Mouse (Mus musculus) G1E (cell line): Measurements from ENCODE around the gene Gm10318. TPM values are rescaled to one million over a fixed set of nuclear protein-coding genes. Genes with fewer than 3 reads are reported as not detected.

Experiments used
- ATAC-seq: 2 replicates; pipeline ENCODE4 v1.8.0; 2016; ENCODE audit warnings: mild to moderate bottlenecking; ENCODE audit not compliant: insufficient number of reproducible peaks, poor library complexity, low FRiP score, severe bottlenecking; ENCODE audit errors: extremely low read depth
- DNase-seq: peaks from one replicate; pipeline ENCODE4 v3.0.0; 2012; ENCODE audit warnings: low spot score
- H3K27me3 ChIP-seq: 2 replicates; pipeline ENCODE4 v1.6.1; 2012; ENCODE audit warnings: mild to moderate bottlenecking, low read length, inconsistent platforms; ENCODE audit not compliant: insufficient read depth
- H3K36me3 ChIP-seq: replicated peaks from 2 replicates; pipeline ENCODE3; 2012; ENCODE audit warnings: mild to moderate bottlenecking, inconsistent platforms
- H3K4me1 ChIP-seq: 2 replicates; pipeline ENCODE4 v1.6.1; 2012; ENCODE audit warnings: low read depth, low read length, inconsistent platforms, mixed read lengths; ENCODE audit not compliant: insufficient read depth
- H3K4me3 ChIP-seq: 2 replicates; pipeline ENCODE4 v1.5.1; 2012; ENCODE audit warnings: low read depth, mild to moderate bottlenecking, inconsistent platforms, low read length, moderate library complexity, mixed read lengths
- H3K9me3 ChIP-seq: replicated peaks from 2 replicates; pipeline ENCODE4 v1.6.1; 2012; ENCODE audit warnings: inconsistent platforms
- CTCF ChIP-seq: IDR thresholded peaks from 2 replicates; pipeline ENCODE4 v1.5.1; 2012; ENCODE audit warnings: low read depth, low read length, inconsistent platforms, mixed read lengths
- GATA1 ChIP-seq: IDR thresholded peaks from 2 replicates; pipeline ENCODE4 v1.6.1; 2012; ENCODE audit warnings: borderline replicate concordance, low read length, inconsistent platforms, mixed read lengths
- GATA2 ChIP-seq: IDR thresholded peaks from 2 replicates; pipeline ENCODE4 v1.6.1; 2012; ENCODE audit warnings: low read depth, low read length, inconsistent platforms, borderline replicate concordance
- POLR2AphosphoS5 ChIP-seq: IDR thresholded peaks from 2 replicates; pipeline ENCODE4 v1.6.1; 2012; ENCODE audit warnings: low read depth, low read length, inconsistent platforms; ENCODE audit not compliant: insufficient replicate concordance
- TAL1 ChIP-seq: conservative IDR thresholded peaks from 2 replicates; pipeline ENCODE4 v1.6.1; 2012; ENCODE audit warnings: low read depth, low read length, inconsistent platforms, mixed read lengths
- polyA plus RNA-seq: library from polyadenylated mRNA; stranded (reverse); fragments of >175 nt; gene quantifications from 2 replicates; pipeline ENCODE4 v1.2.3, GENCODE M21; 2012
- total RNA-seq, 2 experiments: library from RNA; stranded (forward) in 1 of 2; stranded (reverse) in 1 of 2; fragments of 200-1000 nt in 1 of 2; fragments of >200 nt in 1 of 2; fragmentation: Nextera tagmentation in 1 of 2; gene quantifications; 2 replicates each; pipeline ENCODE4 v1.2.3; 2014 to 2017

Gene Gm10318
- total and polyA plus RNA-seq, 3 experiments, result not detected

DNA sequence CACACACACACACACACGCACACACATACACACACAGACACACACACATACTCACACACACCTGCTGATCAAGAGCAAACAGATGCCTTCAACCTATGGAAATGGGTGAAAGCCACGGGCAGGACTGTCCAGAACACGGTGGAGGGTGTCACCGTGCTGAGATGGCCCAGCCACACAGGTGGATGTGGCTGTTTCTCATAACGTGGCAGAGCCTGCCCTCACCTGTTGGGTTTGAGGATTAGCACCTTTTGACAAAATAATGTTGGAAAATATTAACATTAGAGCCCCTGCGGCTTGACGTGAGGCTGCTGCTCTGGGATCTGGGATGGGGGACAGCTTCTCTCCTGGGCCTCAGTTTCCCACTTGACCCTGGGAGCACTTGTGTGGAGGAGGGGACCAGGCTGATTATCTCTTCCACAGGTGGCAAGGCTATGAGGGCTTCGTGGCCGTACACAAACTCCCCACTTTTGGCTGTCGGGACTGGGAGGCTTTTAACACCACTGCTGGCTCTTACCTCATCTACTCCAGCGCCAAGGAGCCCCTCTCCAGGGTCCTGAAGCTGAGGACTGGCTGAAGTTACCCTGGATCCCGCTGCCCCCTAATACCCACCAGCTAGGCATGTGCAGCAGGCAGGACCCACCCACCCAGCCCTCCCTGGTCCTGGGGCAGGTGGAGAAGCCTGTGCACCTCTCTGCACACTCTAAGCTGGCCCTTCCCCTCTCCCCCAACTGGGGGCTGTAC is 33.5 kb downstream of the Gm10318 start:
- TF ChIP-seq TAL1 (no peak), GATA1 (no peak), CTCF (no peak), GATA2 (no peak), POLR2AphosphoS5 (no peak)
- Histone ChIP-seq H3K27me3 (0 out of 2 replicates have a peak, but pooled peaks cover 2% of the 10 kb centered on the region), H3K36me3 (no peaks in the 10 kb centered on the region), H3K9me3 (no peaks in the 10 kb centered on the region), H3K4me3 (no peak overlapping the region), H3K4me1 (no peaks in the 10 kb centered on the region; the same call in 1 of the 2 replicates)
- ATAC-seq, result no peak
- DNase-seq, result no peak

DNA sequence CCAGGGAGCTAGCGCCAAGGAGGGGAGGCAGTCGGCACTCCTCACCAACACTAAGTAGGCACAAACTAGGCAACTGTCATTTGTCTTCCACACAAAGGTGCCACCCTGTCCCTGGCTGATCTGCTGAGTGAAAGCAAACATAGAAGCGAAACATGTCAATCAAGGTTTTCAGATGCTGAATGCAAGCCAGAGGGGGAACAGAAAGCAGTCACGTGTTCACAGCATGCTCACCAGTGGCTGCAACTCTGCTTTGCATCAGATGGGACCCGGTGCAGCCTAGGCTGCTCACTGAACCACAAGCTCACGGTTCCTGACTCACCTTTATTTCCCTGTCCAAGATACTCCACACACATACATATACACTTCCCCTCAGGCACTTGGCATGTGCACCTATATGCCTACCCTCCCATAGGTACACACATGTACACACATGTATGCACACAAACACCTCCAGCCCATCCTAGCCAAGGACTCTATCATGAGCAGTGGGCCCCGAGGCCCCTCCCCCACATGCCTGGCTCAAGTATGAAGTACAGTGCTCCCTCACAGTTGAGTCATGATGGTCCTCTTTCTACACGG is 38.4 kb downstream of the Gm10318 start:
- no peaks in the 10 kb centered on the region; the same call in 1 of the 2 replicates for H3K4me1 ChIP-seq
- DNase-seq (no peak), ATAC-seq (no peak)
- H3K4me3 ChIP-seq, result no peak overlapping the region
- TF ChIP-seq CTCF (no peak), TAL1 (no peak), GATA1 (no peak), GATA2 (no peak), POLR2AphosphoS5 (no peak)
- no peaks in the 10 kb centered on the region for H3K36me3 ChIP-seq
- peaks cover 5% of the 10 kb centered on the region for H3K27me3 ChIP-seq
- no peaks in the 10 kb centered on the region for H3K9me3 ChIP-seq

DNA sequence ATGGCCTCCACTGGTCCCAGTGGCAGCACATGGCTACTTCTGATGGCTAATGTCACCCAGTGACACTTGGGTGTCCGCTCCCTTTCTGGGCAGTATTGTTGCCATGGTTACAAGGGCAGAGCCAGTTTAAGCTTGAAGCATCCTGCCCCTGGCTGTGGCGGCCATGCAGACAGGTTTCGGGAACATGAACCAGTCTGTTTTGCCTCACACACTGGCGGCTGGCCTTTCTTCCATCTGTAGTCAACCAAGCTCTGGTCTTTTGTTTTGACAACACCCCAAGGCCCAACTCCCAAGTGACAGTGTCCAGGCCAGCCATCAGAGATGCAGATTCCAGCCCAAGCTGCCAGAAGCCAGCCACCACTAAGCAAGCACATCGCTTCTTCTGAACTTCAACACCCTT is 42.9 kb downstream of the Gm10318 start:
- TF ChIP-seq TAL1 (no peak), GATA2 (no peak), GATA1 (no peak), POLR2AphosphoS5 (no peak), CTCF (no peak)
- H3K27me3 ChIP-seq, result peaks cover 3% of the 10 kb centered on the region
- ATAC-seq (no peak), DNase-seq (no peak)
- H3K36me3 ChIP-seq, result no peaks in the 10 kb centered on the region
- H3K9me3 ChIP-seq, result no peaks in the 10 kb centered on the region
- H3K4me3 ChIP-seq, result no peak overlapping the region
- no peaks in the 10 kb centered on the region; the same call in 1 of the 2 replicates for H3K4me1 ChIP-seq

DNA sequence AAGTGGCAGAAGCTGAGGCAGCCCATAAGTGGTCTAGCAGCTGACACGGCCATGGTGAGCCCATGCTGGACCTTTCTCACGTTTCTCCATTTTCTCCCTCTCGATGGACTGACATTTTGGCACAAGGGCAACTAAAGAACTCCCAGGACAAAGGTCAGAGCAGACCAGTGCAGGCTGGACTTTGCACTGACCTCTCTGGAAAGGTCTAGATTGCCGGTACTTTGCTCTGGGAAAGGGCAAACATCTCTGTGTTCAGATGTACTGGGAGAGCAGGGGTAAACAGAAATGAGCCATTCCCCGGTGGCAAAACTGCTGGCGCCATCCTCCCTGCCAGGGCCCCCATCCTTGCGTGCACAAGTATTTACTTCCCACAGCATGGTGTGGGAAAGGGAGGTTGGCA is 47.5 kb downstream of the Gm10318 start:
- H3K27me3 ChIP-seq, result peaks cover 6% of the 10 kb centered on the region; the same call in 1 of the 2 replicates
- DNase-seq, result no peak

DNA sequence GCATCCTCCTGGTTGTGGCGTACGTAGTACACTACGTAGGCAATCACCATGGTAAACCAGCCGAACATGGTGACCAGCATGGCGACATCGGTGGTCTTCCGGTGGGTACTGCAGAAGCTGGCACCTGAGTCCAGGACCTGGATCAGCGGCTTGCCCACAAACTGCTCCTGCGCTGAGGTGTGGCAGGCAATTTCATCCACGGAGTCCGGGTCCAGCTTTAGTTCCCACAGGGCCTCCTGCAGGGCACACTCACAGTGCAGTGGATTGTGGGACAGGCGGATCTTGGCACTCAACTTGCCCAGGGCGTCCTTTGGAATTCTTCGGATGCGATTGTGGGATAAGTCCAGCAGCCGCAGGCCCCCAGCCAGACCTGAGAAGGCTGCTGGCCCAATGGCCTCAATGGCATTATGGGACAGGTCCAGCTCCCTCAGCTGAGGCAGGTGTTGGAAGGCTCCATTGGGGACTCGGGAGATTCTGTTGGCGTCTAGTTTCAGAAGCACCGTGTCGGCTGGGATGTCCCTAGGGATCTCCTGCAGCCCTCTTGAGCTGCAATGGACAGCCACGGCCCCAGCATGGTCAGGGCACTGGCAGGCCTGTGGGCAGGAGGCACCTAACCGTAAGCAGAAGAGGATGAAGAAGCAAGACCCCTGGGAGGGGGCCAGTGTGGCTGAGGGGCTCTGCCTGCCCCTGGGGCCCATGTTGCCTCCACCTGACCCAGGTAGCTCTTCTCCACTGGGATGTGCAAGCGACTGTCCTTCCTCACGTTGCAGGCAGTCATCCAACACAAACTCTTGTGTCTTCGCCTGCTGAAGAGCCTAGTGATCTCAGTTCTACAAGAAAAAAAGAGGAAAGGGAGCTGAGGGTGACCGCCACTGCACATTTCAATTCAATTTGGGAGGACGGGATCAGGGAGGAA is 48.5 kb downstream of the Gm10318 start:
- H3K36me3 ChIP-seq, result no peaks in the 10 kb centered on the region
- ATAC-seq (no peak), DNase-seq (no peak)
- no peak overlapping the region for H3K4me3 ChIP-seq
- peaks cover 6% of the 10 kb centered on the region; the same call in 1 of the 2 replicates for H3K27me3 ChIP-seq
- H3K4me1 ChIP-seq, result no peaks in the 10 kb centered on the region
- H3K9me3 ChIP-seq, result no peaks in the 10 kb centered on the region
- TF ChIP-seq GATA2 (no peak), POLR2AphosphoS5 (no peak), CTCF (no peak), TAL1 (no peak), GATA1 (no peak)

More for the DNA sequence above, 47.5 kb downstream of the Gm10318 start:
- H3K4me3 ChIP-seq, result no peak overlapping the region
- no peaks in the 10 kb centered on the region for H3K36me3 ChIP-seq
- no peaks in the 10 kb centered on the region for H3K4me1 ChIP-seq
- no peak for ATAC-seq
- H3K9me3 ChIP-seq, result no peaks in the 10 kb centered on the region
- TF ChIP-seq GATA1 (no peak), GATA2 (no peak), POLR2AphosphoS5 (no peak), TAL1 (no peak), CTCF (no peak)

DNA sequence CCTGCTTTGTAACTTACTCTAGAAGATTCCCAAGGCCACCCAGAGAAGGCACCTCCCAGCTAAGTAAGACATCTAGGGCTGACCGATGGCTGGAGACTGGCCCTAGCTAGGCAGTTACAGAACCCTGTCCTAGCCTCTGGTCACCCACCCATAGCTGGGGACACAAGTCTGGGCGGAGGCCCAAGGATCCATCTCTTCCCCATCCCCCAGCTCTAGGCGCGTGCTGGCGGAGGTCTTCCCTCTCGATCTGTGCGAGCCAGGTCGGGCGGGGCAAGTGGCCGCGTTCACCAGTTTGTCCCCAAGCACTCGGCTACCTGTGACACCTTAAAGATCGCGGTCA is 49.2 kb downstream of the Gm10318 start:
- no peak overlapping the region for H3K4me3 ChIP-seq
- ATAC-seq (no peak), DNase-seq (no peak)
- no peak for TF ChIP-seq CTCF
- TF ChIP-seq GATA1, result no peak
- TF ChIP-seq GATA2, result no peak
- TF ChIP-seq POLR2AphosphoS5, result no peak
- peaks cover 6% of the 10 kb centered on the region; the same call in 1 of the 2 replicates for H3K27me3 ChIP-seq
- no peaks in the 10 kb centered on the region for H3K4me1 ChIP-seq
- no peaks in the 10 kb centered on the region for H3K36me3 ChIP-seq
- H3K9me3 ChIP-seq, result no peaks in the 10 kb centered on the region
